Mouse (Mus musculus): ENCODE data around the gene Pcdh9. TPM values are rescaled to one million over a fixed set of nuclear protein-coding genes. Genes with fewer than 3 reads are reported as not detected.

Gene Pcdh9
- total and polyA plus RNA-seq, 3 experiments = 0.70 to 1.8 (median 1.2) TPM

GRCm38 (mm10) chr14:93199791-93200190 is 690.7 kb downstream of the Pcdh9 start:
- Histone ChIP-seq H3K27me3 (ENCODE audit: control insufficient read depth, insufficient read depth, low read length) (no peaks in the 10 kb centered on the region), H3K4me1 (ENCODE audit: control insufficient read depth, insufficient read depth, low read length) (no peaks in the 10 kb centered on the region), H3K36me3 (ENCODE audit: control insufficient read depth, insufficient read depth, low read length) (no peaks in the 10 kb centered on the region), H3K9ac (ENCODE audit: low read depth, low read length) (no peak overlapping the region), H3K79me2 (replicated peaks; ENCODE audit: control insufficient read depth, insufficient read depth, low read length) (no peaks in the 10 kb centered on the region), H3K4me3 (no peak overlapping the region), H3K27ac (no peak overlapping the region)
- DNase-seq = no peak
- intact Hi-C loops (cut with DNase I) = no loop called here
- 29% methylated on average over 2 of the region's 2 CpGs for WGBS
- TF ChIP-seq POLR2A (IDR thresholded peaks at IDR 0.05; ENCODE audit: insufficient read depth, low read depth, low read length) (no peak), EP300 (IDR thresholded peaks at IDR 0.05; ENCODE audit: insufficient read depth, low read depth, low read length) (no peak), CTCF (IDR thresholded peaks at IDR 0.05) (no peak)

- Histone ChIP-seq H3K4me3 (no peak overlapping the region), H3K36me3 (ENCODE audit: control insufficient read depth, insufficient read depth, low read length) (no peaks in the 10 kb centered on the region), H3K27ac (no peak overlapping the region), H3K9ac (ENCODE audit: low read depth, low read length) (no peak overlapping the region), H3K79me2 (replicated peaks; ENCODE audit: control insufficient read depth, insufficient read depth, low read length) (no peaks in the 10 kb centered on the region), H3K4me1 (ENCODE audit: control insufficient read depth, insufficient read depth, low read length) (no peaks in the 10 kb centered on the region), H3K27me3 (ENCODE audit: control insufficient read depth, insufficient read depth, low read length) (no peaks in the 10 kb centered on the region)
- intact Hi-C loops (cut with DNase I) = no loop called here
- TF ChIP-seq EP300 (IDR thresholded peaks at IDR 0.05; ENCODE audit: insufficient read depth, low read depth, low read length) (no peak), CTCF (IDR thresholded peaks at IDR 0.05) (no peak), POLR2A (IDR thresholded peaks at IDR 0.05; ENCODE audit: insufficient read depth, low read depth, low read length) (no peak)
- no peak for DNase-seq
- WGBS = 78% methylated on average over 9 of the region's 9 CpGs
Observed at GRCm38 (mm10) chr14:93182606-93183491, 707.6 kb downstream of the Pcdh9 start.

- intact Hi-C loops (cut with DNase I) = no loop called here
- DNase-seq = no peak
- no peaks in the 10 kb centered on the region for H3K4me1 ChIP-seq (ENCODE audit: control insufficient read depth, insufficient read depth, low read length)
- H3K4me3 ChIP-seq = no peak overlapping the region
- no peak overlapping the region for H3K9ac ChIP-seq (ENCODE audit: low read depth, low read length)
- H3K27me3 ChIP-seq (ENCODE audit: control insufficient read depth, insufficient read depth, low read length) = no peaks in the 10 kb centered on the region
- no peaks in the 10 kb centered on the region for H3K36me3 ChIP-seq (ENCODE audit: control insufficient read depth, insufficient read depth, low read length)
- H3K79me2 ChIP-seq (replicated peaks; ENCODE audit: control insufficient read depth, insufficient read depth, low read length) = no peaks in the 10 kb centered on the region
- no peak overlapping the region for H3K27ac ChIP-seq
- no peak for TF ChIP-seq POLR2A (IDR thresholded peaks at IDR 0.05; ENCODE audit: insufficient read depth, low read depth, low read length)
- TF ChIP-seq EP300 (IDR thresholded peaks at IDR 0.05; ENCODE audit: insufficient read depth, low read depth, low read length) = no peak
Observed at GRCm38 (mm10) chr14:93169201-93169600, 721.3 kb downstream of the Pcdh9 start.

DNA sequence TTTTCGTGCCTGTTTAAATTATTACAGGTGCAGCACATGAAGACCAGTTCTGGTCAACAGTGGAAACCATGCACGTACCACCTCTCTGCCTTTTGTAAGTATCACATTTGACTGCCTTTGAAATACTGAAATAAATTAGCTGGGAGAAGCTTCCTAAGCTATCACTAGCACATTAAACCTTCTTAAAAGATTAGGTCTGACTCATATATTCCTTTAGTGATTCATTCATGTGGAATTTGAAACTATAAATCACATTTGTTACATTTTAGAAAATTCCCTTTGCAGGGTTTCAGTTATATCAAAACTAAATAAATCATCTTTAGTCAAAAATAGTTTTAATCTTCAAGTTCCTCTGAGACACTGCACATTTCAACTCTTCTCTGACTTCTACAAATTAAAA is 722.1 kb downstream of the Pcdh9 start:
- Histone ChIP-seq H3K4me1 (ENCODE audit: control insufficient read depth, insufficient read depth, low read length) (no peaks in the 10 kb centered on the region), H3K36me3 (ENCODE audit: control insufficient read depth, insufficient read depth, low read length) (no peaks in the 10 kb centered on the region), H3K79me2 (replicated peaks; ENCODE audit: control insufficient read depth, insufficient read depth, low read length) (no peaks in the 10 kb centered on the region), H3K27ac (no peak overlapping the region), H3K4me3 (no peak overlapping the region), H3K27me3 (ENCODE audit: control insufficient read depth, insufficient read depth, low read length) (no peaks in the 10 kb centered on the region), H3K9ac (ENCODE audit: low read depth, low read length) (no peak overlapping the region)
- TF ChIP-seq CTCF (IDR thresholded peaks at IDR 0.05) = no peak
- TF ChIP-seq EP300 (IDR thresholded peaks at IDR 0.05; ENCODE audit: insufficient read depth, low read depth, low read length) = no peak
- no peak for TF ChIP-seq POLR2A (IDR thresholded peaks at IDR 0.05; ENCODE audit: insufficient read depth, low read depth, low read length)
- 75% methylated on average over 2 of the region's 2 CpGs for WGBS
- intact Hi-C loops (cut with DNase I) = no loop called here
- DNase-seq = no peak

DNA sequence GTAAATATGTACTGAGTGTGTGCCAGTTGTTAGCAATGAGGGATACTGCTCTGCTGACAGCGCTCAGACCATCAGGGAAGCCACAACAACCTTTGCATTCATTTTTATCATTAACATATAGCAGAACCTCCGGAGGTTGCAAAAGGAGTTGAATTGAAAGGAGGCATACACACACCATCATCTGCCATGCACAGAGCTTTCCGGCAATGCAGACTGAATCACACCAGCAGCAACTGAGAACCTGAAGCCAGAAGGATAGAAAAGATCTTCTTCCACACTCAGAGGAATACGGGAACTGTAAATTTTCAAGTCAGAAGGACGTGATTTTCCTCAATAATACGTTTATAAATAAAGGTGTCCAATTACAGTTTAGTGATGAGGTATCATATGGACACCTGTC is 747.1 kb downstream of the Pcdh9 start:
- 83% methylated on average over 6 of the region's 6 CpGs for WGBS
- no peak overlapping the region for H3K27ac ChIP-seq
- no peak overlapping the region for H3K9ac ChIP-seq (ENCODE audit: low read depth, low read length)
- H3K4me1 ChIP-seq (ENCODE audit: control insufficient read depth, insufficient read depth, low read length) = no peaks in the 10 kb centered on the region
- no peaks in the 10 kb centered on the region for H3K79me2 ChIP-seq (replicated peaks; ENCODE audit: control insufficient read depth, insufficient read depth, low read length)
- H3K36me3 ChIP-seq (ENCODE audit: control insufficient read depth, insufficient read depth, low read length) = no peaks in the 10 kb centered on the region
- no peaks in the 10 kb centered on the region for H3K27me3 ChIP-seq (ENCODE audit: control insufficient read depth, insufficient read depth, low read length)
- intact Hi-C loops (cut with DNase I) = no loop called here
- TF ChIP-seq POLR2A (IDR thresholded peaks at IDR 0.05; ENCODE audit: insufficient read depth, low read depth, low read length) = no peak
- TF ChIP-seq CTCF (IDR thresholded peaks at IDR 0.05) = no peak
- no peak for TF ChIP-seq EP300 (IDR thresholded peaks at IDR 0.05; ENCODE audit: insufficient read depth, low read depth, low read length)
- H3K4me3 ChIP-seq = no peak overlapping the region
- DNase-seq = no peak

DNA sequence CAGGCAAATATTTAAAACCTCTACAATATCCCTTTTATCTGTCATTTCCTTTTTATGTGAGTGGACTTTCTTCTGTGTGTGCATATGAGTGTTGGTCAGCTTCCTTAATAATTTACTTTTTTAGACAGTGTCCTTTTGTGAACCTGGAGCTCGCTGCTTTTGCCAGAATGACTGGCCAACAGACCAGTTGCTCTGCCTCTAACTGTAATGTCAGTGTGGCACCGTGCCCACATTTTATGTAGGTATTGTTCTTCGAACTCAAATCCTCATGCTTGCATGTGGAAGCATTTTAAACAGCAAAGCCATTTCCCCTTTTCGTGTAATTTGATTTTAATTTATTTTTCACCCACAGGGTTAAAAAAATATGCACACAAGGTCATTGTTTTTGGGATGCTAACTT is 748.4 kb downstream of the Pcdh9 start:
- Histone ChIP-seq H3K36me3 (ENCODE audit: control insufficient read depth, insufficient read depth, low read length) (no peaks in the 10 kb centered on the region), H3K9ac (ENCODE audit: low read depth, low read length) (no peak overlapping the region), H3K4me1 (ENCODE audit: control insufficient read depth, insufficient read depth, low read length) (no peaks in the 10 kb centered on the region), H3K27me3 (ENCODE audit: control insufficient read depth, insufficient read depth, low read length) (no peaks in the 10 kb centered on the region), H3K4me3 (no peak overlapping the region), H3K79me2 (replicated peaks; ENCODE audit: control insufficient read depth, insufficient read depth, low read length) (no peaks in the 10 kb centered on the region), H3K27ac (no peak overlapping the region)
- 66% methylated on average over 4 of the region's 4 CpGs for WGBS
- no peak for DNase-seq
- TF ChIP-seq POLR2A (IDR thresholded peaks at IDR 0.05; ENCODE audit: insufficient read depth, low read depth, low read length) (no peak), CTCF (IDR thresholded peaks at IDR 0.05) (no peak), EP300 (IDR thresholded peaks at IDR 0.05; ENCODE audit: insufficient read depth, low read depth, low read length) (no peak)
- intact Hi-C loops (cut with DNase I) = no loop called here

Measured in heart, adult 2 months (tissue).